Mouse (Mus musculus) ES-E14 (cell line): Measurements from ENCODE around the gene Vdac1. TPM values are rescaled to one million over a fixed set of nuclear protein-coding genes. Genes with fewer than 3 reads are reported as not detected.

Experiments
- DNase-seq: peaks from one replicate; pipeline ENCODE4 v3.0.0-alpha.2; 2013; ENCODE audit warnings: low read depth, low spot score
- H3K27ac ChIP-seq: 2 replicates; pipeline ENCODE4 v1.5.1; 2012; ENCODE audit warnings: low read depth, mild to moderate bottlenecking, low read length, moderate library complexity, mixed read lengths; ENCODE audit not compliant: poor library complexity, insufficient read depth, severe bottlenecking
- H3K36me3 ChIP-seq: 2 replicates; pipeline ENCODE4 v1.6.1; 2012; ENCODE audit warnings: mild to moderate bottlenecking, low read length, moderate library complexity, mixed read lengths; ENCODE audit not compliant: control insufficient read depth, poor library complexity, insufficient read depth, severe bottlenecking
- H3K4me1 ChIP-seq, 2 experiments: fragments of 150-350 bp in 1 of 2; sonication (generic) in 1 of 2; 2 replicates each; pipeline ENCODE4 v1.6.1; 2012; ENCODE audit warnings: low read length in 2 of 2, mild to moderate bottlenecking in 1 of 2, mixed read lengths in 1 of 2; ENCODE audit not compliant: control insufficient read depth in 2 of 2, insufficient read depth in 2 of 2, poor library complexity in 1 of 2
- H3K4me3 ChIP-seq, 2 experiments: fragments of 150-350 bp in 1 of 2; sonication (generic) in 1 of 2; 2 replicates each; pipeline ENCODE4 v1.5.1; 2012; ENCODE audit warnings: low read length in 2 of 2, low read depth in 1 of 2, mild to moderate bottlenecking in 1 of 2, mixed read lengths in 1 of 2; ENCODE audit not compliant: insufficient read depth in 1 of 2, poor library complexity in 1 of 2, severe bottlenecking in 1 of 2
- H3K9ac ChIP-seq: 2 replicates; pipeline ENCODE4 v1.6.1; 2012; ENCODE audit warnings: low read depth, mild to moderate bottlenecking, low read length, mixed read lengths; ENCODE audit not compliant: poor library complexity, insufficient read depth, severe bottlenecking
- H3K9me3 ChIP-seq: fragments of 150-350 bp; sonication (generic); 2 replicates; pipeline ENCODE4 v1.6.1; 2012; ENCODE audit warnings: low read depth, mild to moderate bottlenecking, low read length; ENCODE audit not compliant: control insufficient read depth, insufficient read depth
- CHD2 ChIP-seq: IDR thresholded peaks from 2 replicates; pipeline ENCODE4 v1.6.1; 2014; ENCODE audit warnings: mild to moderate bottlenecking, low read depth, low read length, inconsistent platforms
- HCFC1 ChIP-seq: IDR thresholded peaks from 2 replicates; pipeline ENCODE4 v1.6.1; 2012; ENCODE audit warnings: low read length, inconsistent platforms, borderline replicate concordance; ENCODE audit not compliant: insufficient read depth
- MAFK ChIP-seq: IDR thresholded peaks from 2 replicates; pipeline ENCODE4 v1.6.1; 2014; ENCODE audit warnings: mild to moderate bottlenecking, low read depth, low read length, inconsistent platforms; ENCODE audit not compliant: insufficient read depth
- ZC3H11A ChIP-seq: IDR thresholded peaks from 2 replicates; pipeline ENCODE4 v1.6.1; 2012; ENCODE audit warnings: low read depth, mild to moderate bottlenecking, inconsistent platforms, low read length, borderline replicate concordance
- ZNF384 ChIP-seq: IDR thresholded peaks from 2 replicates; pipeline ENCODE4 v1.6.1; 2012; ENCODE audit warnings: low read depth, low read length, inconsistent platforms
- in situ Hi-C, 2 experiments: fragments of 600-800 bp; cut with MboI; formaldehyde crosslinking; loops; one replicate each; pipeline ENCODE4 v1.15.1; 2025; ENCODE audit warnings: low sequenced_read_pairs in 2 of 2, inconsistent platforms in 1 of 2; ENCODE audit not compliant: unreplicated experiment in 2 of 2
- total RNA-seq: library from RNA; depleted of rRNA; stranded (reverse); fragments of 300-350 nt; gene quantifications from 2 replicates; pipeline ENCODE4 v1.2.3, GENCODE M21; 2012

Vdac1 gene
- total RNA-seq, 1 experiment, result 268 TPM

GRCm38 (mm10) chr11:52374340-52374739 lies 13.7 kb downstream of the Vdac1 start:
- Histone ChIP-seq H3K4me1 (peaks cover 14 to 20% of the 10 kb centered on the region in 2 experiments), H3K36me3 (peaks cover 26% of the 10 kb centered on the region), H3K27ac (no peak overlapping the region), H3K9ac (no peak overlapping the region), H3K9me3 (no peaks in the 10 kb centered on the region), H3K4me3 (no peak overlapping the region)
- TF ChIP-seq MAFK, result no peak
- no peak for DNase-seq
- in situ Hi-C loops, result no loop called here

- H3K4me3 ChIP-seq, result no peak overlapping the region
- in situ Hi-C loops, result no loop called here
- H3K36me3 ChIP-seq, result peaks cover 44% of the 10 kb centered on the region
- no peak overlapping the region for H3K9ac ChIP-seq
- TF ChIP-seq ZNF384 (no peak), ZC3H11A (no peak), HCFC1 (no peak), CHD2 (no peak), MAFK (no peak)
- DNase-seq, result no peak
- H3K4me1 ChIP-seq, result peaks cover 2 to 5% of the 10 kb centered on the region in 2 experiments; a peak in 3 of 4 replicates
- H3K27ac ChIP-seq, result no peak overlapping the region
- H3K9me3 ChIP-seq, result no peaks in the 10 kb centered on the region
Measured at GRCm38 (mm10) chr11:52377579-52377978, 16.9 kb downstream of the Vdac1 start.

DNA sequence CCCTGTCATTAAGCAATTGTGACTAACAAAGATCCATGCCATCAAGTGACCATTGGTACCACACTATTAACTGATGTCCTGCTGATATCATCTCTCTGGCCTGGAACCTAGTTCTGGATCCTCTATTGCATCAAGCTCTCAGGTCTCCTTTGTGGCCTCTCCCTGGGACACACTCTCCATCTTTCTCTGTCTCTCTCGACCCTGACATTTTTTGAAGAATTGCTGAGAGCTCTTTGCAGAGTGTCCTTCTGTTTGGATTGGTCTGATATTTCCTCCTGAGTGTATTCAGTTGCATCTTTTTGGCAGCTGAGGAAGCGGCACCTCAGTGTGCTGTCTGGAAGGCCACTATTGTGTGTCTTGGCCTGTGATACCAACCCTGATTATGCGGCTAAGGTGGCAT lies 18.6 kb downstream of the Vdac1 start:
- no peak overlapping the region for H3K4me3 ChIP-seq
- H3K4me1 ChIP-seq, result no peaks in the 10 kb centered on the region; a peak in 1 of 4 replicates
- H3K36me3 ChIP-seq, result peaks cover 52% of the 10 kb centered on the region
- DNase-seq, result no peak
- in situ Hi-C loops, result no loop called here
- no peak for TF ChIP-seq CHD2
- H3K27ac ChIP-seq, result no peak overlapping the region
- no peaks in the 10 kb centered on the region for H3K9me3 ChIP-seq
- H3K9ac ChIP-seq, result no peak overlapping the region

- Histone ChIP-seq H3K4me3 (no peak overlapping the region), H3K27ac (no peak overlapping the region), H3K9me3 (no peaks in the 10 kb centered on the region), H3K9ac (no peak overlapping the region), H3K36me3 (peaks cover 57% of the 10 kb centered on the region), H3K4me1 (peaks cover 4 to 19% of the 10 kb centered on the region in 2 experiments; a peak in 3 of 4 replicates)
- no peak for DNase-seq
- TF ChIP-seq ZNF384 (no peak), ZC3H11A (no peak), HCFC1 (no peak), MAFK (no peak), CHD2 (no peak)
- in situ Hi-C loops, result no loop called here
Measured at GRCm38 (mm10) chr11:52383741-52384140, 23.1 kb downstream of the Vdac1 start.

DNA sequence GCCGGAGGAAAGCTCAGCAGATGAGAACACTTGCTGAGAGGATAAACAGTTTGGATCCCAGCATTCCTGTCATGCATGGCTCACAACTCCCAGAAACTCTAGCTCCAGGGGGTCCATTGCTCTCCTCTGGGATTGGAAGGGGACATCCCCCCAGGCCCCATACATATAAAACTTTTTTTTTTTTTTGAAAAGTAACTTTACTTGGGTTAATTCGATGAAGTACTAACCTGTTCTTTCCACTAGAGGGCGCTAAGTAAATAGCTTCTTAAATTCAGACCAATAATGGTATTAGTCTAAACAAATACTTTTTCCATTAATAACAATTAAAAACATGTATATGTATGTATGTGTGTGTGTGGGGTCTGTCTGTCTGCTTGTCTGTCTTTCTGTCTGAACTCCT lies 24.0 kb downstream of the Vdac1 start:
- in situ Hi-C loops, result no loop called here
- TF ChIP-seq ZNF384, result peak; percentile 78
- no peak for TF ChIP-seq HCFC1
- Histone ChIP-seq H3K36me3 (peaks cover 54% of the 10 kb centered on the region), H3K27ac (no peak overlapping the region), H3K4me1 (peaks cover 4 to 24% of the 10 kb centered on the region in 2 experiments; a peak in 3 of 4 replicates), H3K9ac (no peak overlapping the region), H3K9me3 (no peaks in the 10 kb centered on the region), H3K4me3 (no peak overlapping the region)
- DNase-seq, result no peak
